Mouse (Mus musculus) bone marrow macrophage, adult 2 months (primary cell): ENCODE results near the gene Dusp3.

Experiments used
- CTCF ChIP-seq: IDR thresholded peaks from 2 replicates; pipeline ENCODE4 v1.5.1; 2012; ENCODE audit warnings: low read depth, mild to moderate bottlenecking, low read length, moderate library complexity
- POLR2A ChIP-seq: IDR thresholded peaks from 2 replicates; pipeline ENCODE4 v1.6.1; 2012; ENCODE audit warnings: mild to moderate bottlenecking, low read depth, low read length, borderline replicate concordance

DNA sequence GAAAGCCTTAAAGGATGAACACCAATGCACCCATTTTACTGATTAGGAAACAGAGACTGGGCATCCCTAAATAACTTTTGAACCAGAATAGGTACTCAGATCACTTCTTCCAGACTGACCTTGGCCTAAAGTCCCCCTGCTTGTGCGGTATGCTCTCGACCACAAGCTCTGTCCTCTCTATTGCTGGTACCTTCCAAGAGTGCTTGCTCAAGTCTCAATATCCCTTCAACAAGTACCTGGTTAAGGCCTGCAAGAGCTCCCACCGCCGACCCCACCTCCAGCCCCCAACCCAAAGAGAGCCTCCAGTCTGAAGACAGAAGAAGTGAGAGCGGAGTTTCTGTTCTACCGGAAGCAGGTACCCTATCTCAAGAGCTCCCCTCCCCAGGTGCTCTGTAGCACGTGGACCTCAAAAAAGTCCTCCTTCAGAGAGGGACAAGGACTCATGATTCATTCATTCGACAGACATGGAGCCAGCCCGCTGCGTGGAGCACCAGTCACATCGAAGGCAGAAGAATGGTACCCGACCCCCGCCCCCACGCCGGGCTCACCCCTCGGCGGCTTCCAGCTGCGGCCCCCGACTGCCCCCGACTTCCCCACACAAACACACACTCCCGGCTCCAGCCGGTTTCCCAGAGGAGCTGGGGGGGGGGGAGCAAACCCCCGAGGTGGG lies 39.3 kb upstream of the Dusp3 start:
- TF ChIP-seq POLR2A = no peak
- no peak for TF ChIP-seq CTCF
